Mouse (Mus musculus): ENCODE data around the gene 2310007B03Rik. TPM values are rescaled to one million over a fixed set of nuclear protein-coding genes. Genes with fewer than 3 reads are reported as not detected.

The 2310007B03Rik gene
- total RNA-seq, 2 experiments from 2014 or later = not detected

- DNase-seq (ENCODE audit: low spot score in 2 of 2) = no peak
- peak overlapping the region; percentile 57 for H3K4me3 ChIP-seq
- peak overlapping the region; percentile 66 for H3K27ac ChIP-seq
- no peak for TF ChIP-seq CTCF (conservative IDR thresholded peaks at IDR 0.05)
These were observed 45.3 kb downstream of the 2310007B03Rik start for GRCm38 (mm10) chr1:93115471-93115870.

GRCm38 (mm10) chr1:93114713-93115463 lies 45.9 kb downstream of the 2310007B03Rik start:
- TF ChIP-seq CTCF (conservative IDR thresholded peaks at IDR 0.05) = no peak
- Histone ChIP-seq H3K27ac (peak overlapping the region; percentile 66), H3K4me3 (peak overlapping the region; percentile 57)
- DNase-seq (ENCODE audit: low spot score in 2 of 2) = peak; percentile 77 to 89

- no peak overlapping the region for H3K4me3 ChIP-seq
- no peak for DNase-seq (ENCODE audit: low spot score in 2 of 2)
- peak overlapping the region; percentile 97; the same call in 1 of the 2 replicates for H3K27ac ChIP-seq
- no peak for TF ChIP-seq CTCF (conservative IDR thresholded peaks at IDR 0.05)
These were observed 58.0 kb downstream of the 2310007B03Rik start for GRCm38 (mm10) chr1:93102700-93103099.

GRCm38 (mm10) chr1:93101571-93102061 lies 59.1 kb downstream of the 2310007B03Rik start, which contains the start of gene Kif1a:
Gene Kif1a (minus strand): TSS chr1:93101951.
- H3K27ac ChIP-seq = peak within 1 kb of the TSS; percentile 97
- TF ChIP-seq CTCF (conservative IDR thresholded peaks at IDR 0.05) = no peak
- peak; percentile 90 to 96 for DNase-seq (ENCODE audit: low spot score in 2 of 2)
- peak within 1 kb of the TSS; percentile 95 for H3K4me3 ChIP-seq

Other genes with a start within 250 kb of the 2310007B03Rik start
- 10 to 100 TPM; 46.4 to 47.1 TPM for gene Capn10, start 226.6 kb downstream of the 2310007B03Rik start, total RNA-seq (2021)
- gene Gpr35, start 210.1 kb downstream of the 2310007B03Rik start, total RNA-seq (2021) = under 1 TPM; 0.12 to 0.33 TPM
- gene Aqp12, start 154.6 kb downstream of the 2310007B03Rik start, total RNA-seq (2021) = not detected
- gene Kif1a, start 59.0 kb downstream of the 2310007B03Rik start, total RNA-seq (2021) = 100 to 1,000 TPM; 609 to 644 TPM
- gene Agxt, start 25.7 kb downstream of the 2310007B03Rik start, total RNA-seq (2021) = not detected
- under 1 TPM; 0.22 to 0.36 TPM for gene Crocc2, start 7.8 kb upstream of the 2310007B03Rik start, total RNA-seq (2021)
- 1 to 10 TPM; 4.7 to 7.7 TPM for gene Sned1, start 74.9 kb upstream of the 2310007B03Rik start, total RNA-seq (2021)
- 10 to 100 TPM; 20.2 to 23.0 TPM for gene Mterf4, start 145.0 kb upstream of the 2310007B03Rik start, total RNA-seq (2021)
- gene Ppp1r7, start 181.9 kb upstream of the 2310007B03Rik start, total RNA-seq (2021) = 10 to 100 TPM; 70.4 to 77.1 TPM
- 1 to 10 TPM; 4.1 to 7.2 TPM for gene Pask, start 182.5 kb upstream of the 2310007B03Rik start, total RNA-seq (2021)
- not detected for gene Ano7, start 213.0 kb upstream of the 2310007B03Rik start, total RNA-seq (2021)